Mouse (Mus musculus): ENCODE measurements around the gene Nop16.

DNA sequence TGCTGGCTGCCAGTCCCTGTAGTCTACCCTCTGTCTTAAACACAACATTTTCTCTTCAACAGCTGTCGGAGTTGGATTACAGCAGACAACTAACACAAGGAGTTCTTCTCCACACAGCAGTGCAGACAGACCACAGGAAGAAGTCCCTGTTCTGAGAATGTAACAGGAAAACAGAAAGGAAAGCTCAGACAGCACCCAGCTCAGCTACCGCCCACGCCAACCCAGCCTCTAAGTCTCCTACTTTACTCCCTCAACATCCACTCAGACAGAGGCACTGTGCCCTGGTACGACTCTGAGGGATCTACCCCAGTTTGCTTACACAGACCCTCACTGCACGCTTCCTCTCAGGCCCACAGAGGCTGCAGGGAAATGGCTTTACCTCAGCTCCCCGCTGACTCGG, 29.3 kb downstream of the Nop16 start:
- no peak for TF ChIP-seq CTCF (IDR thresholded peaks at IDR 0.05; ENCODE audit: low read depth, low read length)
- TF ChIP-seq POLR2A (IDR thresholded peaks at IDR 0.05; ENCODE audit: extremely low read depth, insufficient read depth, low read length): no peak
